Mouse (Mus musculus): Measurements from ENCODE around the gene Tgfbr1.

GRCm38 (mm10) chr4:47336941-47337600 is 16.0 kb upstream of the Tgfbr1 start:
- TF ChIP-seq CTCF (IDR thresholded peaks at IDR 0.05; ENCODE audit: control insufficient read depth, insufficient read depth, low read length), result no peak
- no peak for TF ChIP-seq POLR2A (IDR thresholded peaks at IDR 0.05; ENCODE audit: borderline replicate concordance, control insufficient read depth, low read depth, low read length)

Data from bone marrow, adult 2 months (tissue).